Mouse (Mus musculus): ENCODE measurements around the gene Vmn2r29.
A peak's percentile ranks its signal among the peaks of the same experiment; 100 is the strongest.
"Not testable (repeated sequence)": the region's sequence is repeated elsewhere in the genome, so short reads cannot be mapped to it uniquely, and the experiment has no call there.

The Vmn2r29 gene

GRCm38 (mm10) chr7:7247228-7247627 lies at the start of gene Vmn2r29:
Gene Vmn2r29, minus strand, starts transcription at chr7:7247328.
- DNase-seq (ENCODE audit: low spot score in 2 of 2): not testable (repeated sequence)

GRCm38 (mm10) chr7:7295595-7295994 lies 48.5 kb upstream of the Vmn2r29 start:
- DNase-seq (ENCODE audit: low spot score in 2 of 2): no peak

DNA sequence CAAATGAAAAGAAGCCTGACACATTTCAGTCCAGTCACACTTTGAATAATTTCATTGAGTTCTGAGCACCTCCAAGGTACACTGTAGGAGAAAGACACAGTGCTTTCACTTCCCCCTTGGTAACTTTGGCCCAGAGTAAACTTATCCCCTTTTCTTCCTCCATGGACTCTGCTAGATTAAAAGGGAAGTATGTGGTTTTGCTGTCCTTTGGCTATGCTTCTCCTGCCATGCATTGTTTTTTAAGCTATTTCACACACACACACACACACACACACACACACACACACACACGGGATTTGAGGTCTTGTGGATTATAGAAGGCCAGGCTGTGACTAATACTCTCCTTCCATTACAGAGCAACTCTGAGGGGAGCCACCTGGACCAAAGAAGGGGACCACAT lies 34.3 kb upstream of the Vmn2r29 start:
- DNase-seq (ENCODE audit: low spot score in 2 of 2): no peak

GRCm38 (mm10) chr7:7277966-7278567 lies 30.9 kb upstream of the Vmn2r29 start, which contains the start of gene Gm45844:
Gene Gm45844, minus strand, starts transcription at chr7:7278289.
- peak; percentile 83 to 84 for DNase-seq (ENCODE audit: low spot score in 2 of 2)

DNA sequence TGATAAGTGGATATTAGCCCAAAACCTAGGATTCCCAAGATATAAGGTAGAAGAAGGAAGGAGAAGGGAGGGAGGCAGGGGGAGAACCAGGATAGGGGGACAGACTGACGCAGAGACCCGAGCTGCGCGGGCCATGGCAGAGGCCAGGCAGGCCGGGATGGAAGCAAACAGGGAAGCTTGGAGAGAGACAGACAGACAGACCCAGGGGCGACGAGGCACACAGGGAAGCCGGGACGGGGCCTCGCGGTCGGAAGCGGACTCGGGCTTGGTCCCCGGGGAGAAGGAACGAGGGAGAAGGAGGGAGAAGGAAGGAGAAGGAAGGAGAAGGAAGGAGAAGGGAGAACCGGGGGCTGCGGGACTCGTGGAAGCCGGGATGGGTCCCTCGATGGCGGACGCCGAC lies 30.4 kb upstream of the Vmn2r29 start:
- not testable (repeated sequence) for DNase-seq (ENCODE audit: low spot score in 2 of 2)

DNA sequence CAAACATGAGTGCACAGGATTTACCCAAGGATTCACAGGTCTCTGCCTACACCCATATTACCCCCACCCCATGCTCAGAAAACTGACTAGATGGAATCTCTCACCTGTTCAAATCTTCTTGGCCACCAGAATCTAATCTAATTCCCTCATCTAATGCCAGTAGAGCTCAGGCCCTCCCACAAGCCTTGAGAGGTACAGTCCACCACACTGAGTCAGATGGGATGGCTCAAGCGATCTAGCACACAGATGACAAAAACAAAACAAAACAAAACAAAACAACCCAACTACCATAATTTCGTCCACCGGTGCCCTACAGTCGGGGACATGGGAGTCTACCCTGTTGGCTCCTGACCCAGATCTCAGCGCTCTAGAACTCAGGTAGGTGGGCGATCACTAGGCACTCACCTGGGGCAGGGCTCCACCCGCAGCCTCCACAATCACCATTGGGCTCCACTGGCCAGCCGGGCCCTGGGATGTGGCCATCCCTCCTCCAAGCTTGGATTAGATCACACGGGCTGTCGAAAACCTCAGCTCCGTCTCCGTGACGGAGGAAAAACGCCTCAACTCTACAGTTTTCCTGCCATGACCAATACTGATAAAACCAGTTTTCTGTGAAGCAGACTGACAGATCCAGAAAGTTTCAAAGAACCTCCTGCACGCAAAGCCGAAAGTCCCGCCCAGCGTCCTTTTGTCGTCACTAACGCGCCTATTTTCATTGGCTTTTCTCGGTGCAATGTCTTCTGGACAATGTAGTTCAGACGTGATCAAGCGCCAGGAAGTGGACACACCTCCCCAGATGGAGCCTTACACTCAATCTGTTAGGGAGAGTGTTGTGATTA lies 37.6 kb downstream of the Vmn2r29 start, which contains the start of gene Zfp772:
TSS of gene Zfp772 (minus strand) at position 686 of the 839 bp plus-strand sequence.
- peak in 1 of 2 experiments; percentile 27 for DNase-seq (ENCODE audit: low spot score in 2 of 2)

GRCm38 (mm10) chr7:7188191-7188942 lies 58.8 kb downstream of the Vmn2r29 start:
- DNase-seq (ENCODE audit: low spot score in 2 of 2): peak; percentile 50 to 66

DNA sequence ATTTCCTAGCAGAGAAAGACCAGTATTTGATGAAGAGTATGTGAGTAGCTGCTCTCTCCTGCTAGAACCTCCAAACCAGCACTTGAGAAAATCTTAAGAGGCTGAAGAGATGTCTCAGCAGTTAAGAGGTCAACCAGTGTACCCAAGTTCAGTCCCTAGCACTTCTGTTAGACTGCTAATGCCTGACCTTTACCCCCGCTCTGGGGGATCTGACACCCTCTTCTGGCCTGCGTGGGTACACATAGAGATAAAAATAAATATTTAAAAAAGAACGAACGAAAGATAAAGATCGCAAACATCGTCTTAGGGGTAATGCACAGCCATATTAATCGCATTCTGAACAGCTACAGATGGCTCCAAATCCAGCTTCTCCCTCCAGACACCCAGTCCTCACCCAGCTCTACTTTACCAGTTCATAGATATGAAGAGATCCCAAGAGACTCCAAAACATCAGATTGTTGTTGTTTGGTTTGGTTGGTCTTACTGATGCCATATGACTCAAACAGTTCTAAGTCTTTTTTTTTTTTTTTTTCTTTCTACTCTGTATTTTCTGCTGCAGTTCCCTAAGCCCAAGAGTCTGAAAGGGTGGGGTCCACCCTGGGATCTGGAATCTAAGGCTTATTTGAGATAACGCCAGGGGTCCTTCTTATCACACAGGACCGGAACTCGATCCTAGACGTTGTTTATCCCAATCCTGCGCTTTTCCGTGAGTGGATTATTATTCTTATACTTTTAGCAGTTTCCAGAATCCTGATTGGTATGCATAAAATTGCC lies 59.5 kb downstream of the Vmn2r29 start:
- DNase-seq (ENCODE audit: low spot score in 2 of 2): no peak

DNA sequence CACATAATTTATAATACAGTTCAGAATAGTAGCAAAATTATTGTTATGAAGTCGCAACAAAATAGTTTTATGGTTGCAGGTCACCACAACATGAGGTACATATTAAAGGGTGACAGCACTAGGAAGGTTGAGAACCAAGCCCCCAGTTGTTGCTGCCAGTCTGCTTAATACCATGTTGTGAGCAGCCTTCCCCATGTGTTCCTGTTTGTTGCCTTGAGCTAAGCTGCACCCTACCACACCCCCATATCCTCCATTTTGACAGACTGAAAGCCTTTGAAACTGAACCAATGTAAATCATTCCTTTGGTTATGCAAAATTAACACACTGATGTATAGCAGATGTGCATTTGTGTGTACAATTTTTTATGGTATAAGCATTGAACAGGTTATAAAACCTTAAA lies 61.2 kb downstream of the Vmn2r29 start:
- DNase-seq (ENCODE audit: low spot score in 2 of 2): no peak
